Mouse (Mus musculus) limb, embryonic 12.5 days (tissue): ENCODE results near the gene D330020A13Rik. TPM values are rescaled to one million over a fixed set of nuclear protein-coding genes. Genes with fewer than 3 reads are reported as not detected.

Experiments
- ATAC-seq: fragments of 200-750 bp; cut with Nextera tagmentation; 2 replicates; pipeline ENCODE4 v1.8.0; 2017; ENCODE audit warnings: low read depth, moderate TSS enrichment; ENCODE audit not compliant: insufficient number of reproducible peaks, insufficient read depth, low FRiP score, low TSS enrichment
- H3K27ac ChIP-seq: fragments of 300-500 bp; sonication (generic); 2 replicates; pipeline ENCODE4 v1.5.1; 2016; ENCODE audit warnings: mild to moderate bottlenecking, moderate library complexity
- H3K27me3 ChIP-seq: fragments of 300-500 bp; sonication (generic); 2 replicates; pipeline ENCODE4 v1.6.1; 2016; ENCODE audit warnings: mild to moderate bottlenecking, moderate library complexity
- H3K36me3 ChIP-seq: fragments of 300-500 bp; sonication (generic); 2 replicates; pipeline ENCODE4 v1.6.1; 2016; ENCODE audit warnings: mild to moderate bottlenecking, moderate library complexity
- H3K4me1 ChIP-seq: fragments of 300-500 bp; sonication (generic); replicated peaks from 2 replicates; pipeline ENCODE4 v1.6.1; 2016
- H3K4me2 ChIP-seq: fragments of 300-500 bp; sonication (generic); 2 replicates; pipeline ENCODE4 v1.6.1; 2016; ENCODE audit warnings: mild to moderate bottlenecking, moderate library complexity
- H3K4me3 ChIP-seq: fragments of 300-500 bp; sonication (generic); replicated peaks from 2 replicates; pipeline ENCODE4 v1.5.1; 2016; ENCODE audit warnings: mild to moderate bottlenecking
- H3K9ac ChIP-seq: fragments of 300-500 bp; sonication (generic); replicated peaks from 2 replicates; pipeline ENCODE4 v1.6.1; 2016; ENCODE audit warnings: mild to moderate bottlenecking, moderate library complexity
- H3K9me3 ChIP-seq: fragments of 300-500 bp; sonication (generic); 2 replicates; pipeline ENCODE4 v1.6.1; 2016; ENCODE audit warnings: mild to moderate bottlenecking, moderate library complexity
- WGBS: fragments of 180-500 bp; shearing (Covaris S2); methylation state at CpG from one replicate; pipeline ENCODE4 v1.1.7; 2016; 5-methylcytosine and 5-hydroxymethylcytosine counted together
- polyA plus RNA-seq: library from polyadenylated mRNA; unstranded; fragments of >200 nt; fragmentation: Nextera tagmentation; extraction: Ambion mirVana; gene quantifications from 2 replicates; pipeline ENCODE4 v1.2.1, GENCODE M21; 2016

D330020A13Rik gene
- polyA plus RNA-seq, 1 experiment from 2014 or later, result 0.35 TPM

DNA sequence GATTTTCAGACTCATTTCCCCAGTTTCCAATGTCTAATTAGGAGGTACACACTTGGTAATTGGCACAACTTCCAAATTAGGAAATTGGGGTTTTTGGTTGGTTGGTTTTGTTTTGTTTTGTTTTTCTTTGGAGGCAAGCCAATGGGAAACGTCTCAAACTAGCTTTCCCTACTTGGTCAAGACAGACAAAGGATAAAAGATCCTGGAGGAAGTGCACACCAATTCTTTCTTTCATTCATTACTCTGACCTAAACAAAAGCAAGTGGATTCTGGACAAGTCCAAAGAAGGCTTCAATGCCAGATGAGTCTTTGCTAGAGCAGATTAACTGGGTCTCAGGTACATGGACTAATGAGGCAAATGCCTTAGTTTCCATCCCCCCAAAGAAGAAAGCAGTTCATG lies 49.8 kb downstream of the D330020A13Rik start:
- no peak overlapping the region for H3K4me2 ChIP-seq
- no peaks in the 10 kb centered on the region for H3K9me3 ChIP-seq
- H3K4me3 ChIP-seq, result no peak overlapping the region
- H3K36me3 ChIP-seq, result peaks cover 95% of the 10 kb centered on the region
- no peaks in the 10 kb centered on the region for H3K27me3 ChIP-seq
- H3K9ac ChIP-seq, result no peak overlapping the region
- no peaks in the 10 kb centered on the region for H3K4me1 ChIP-seq
- no peak for ATAC-seq
- H3K27ac ChIP-seq, result no peak overlapping the region
- 76% methylated on average over 1 of the region's 1 CpGs for WGBS

Other genes with a start within 250 kb of the D330020A13Rik start
- not detected in 2 replicates for gene Ninj2, start 201.0 kb upstream of the D330020A13Rik start, polyA plus RNA-seq
- 0.73 and 0.78 TPM in 2 replicates for gene B4galnt3, start 195 bp downstream of the D330020A13Rik start, polyA plus RNA-seq
- gene Kdm5a, start 69.8 kb downstream of the D330020A13Rik start, polyA plus RNA-seq, result 52.5 and 56.5 TPM in 2 replicates
- 27.6 and 30.6 TPM in 2 replicates for gene Ccdc77, start 70.0 kb downstream of the D330020A13Rik start, polyA plus RNA-seq
- 3.8 and 4.8 TPM in 2 replicates for gene Il17ra, start 168.9 kb downstream of the D330020A13Rik start, polyA plus RNA-seq
- gene Tmem121b, start 199.4 kb downstream of the D330020A13Rik start, polyA plus RNA-seq, result 0.31 TPM in 2 replicates
- gene Hdhd5, start 237.0 kb downstream of the D330020A13Rik start, polyA plus RNA-seq, result 21.7 and 22.1 TPM in 2 replicates